Mouse (Mus musculus) 3134 (cell line): ENCODE measurements around the gene Tefm.
A peak's percentile ranks its signal among the peaks of the same experiment; 100 is the strongest.
"Not testable (repeated sequence)": the region's sequence is repeated elsewhere in the genome, so short reads cannot be mapped to it uniquely, and the experiment has no call there.

Experiments used
- DNase-seq: peaks from one replicate; pipeline ENCODE4 v3.0.0-alpha.2; 2011; ENCODE audit warnings: low spot score; ENCODE audit not compliant: insufficient read length; ENCODE audit errors: extremely low read depth

The Tefm gene

DNA sequence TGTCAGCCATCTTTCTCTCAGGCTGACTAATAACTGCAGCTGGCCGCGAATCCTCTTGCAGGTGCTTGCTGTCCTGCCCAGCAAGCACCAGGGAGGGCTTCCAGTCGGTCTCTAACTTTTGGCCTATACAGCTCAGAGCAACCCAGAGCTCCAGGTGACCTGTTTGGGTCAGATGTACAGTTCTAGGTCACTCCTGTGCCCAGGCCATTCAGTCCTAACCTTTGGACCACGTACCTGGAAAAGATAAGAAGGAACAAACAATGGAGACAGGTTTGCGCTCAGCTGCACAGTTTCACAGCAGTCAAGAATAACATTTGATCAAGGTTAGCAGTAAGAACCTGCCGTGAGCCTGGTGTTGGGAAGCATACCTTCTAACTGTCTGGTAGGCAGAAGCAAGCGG, 17.0 kb upstream of the Tefm start:
- no peak for DNase-seq

DNA sequence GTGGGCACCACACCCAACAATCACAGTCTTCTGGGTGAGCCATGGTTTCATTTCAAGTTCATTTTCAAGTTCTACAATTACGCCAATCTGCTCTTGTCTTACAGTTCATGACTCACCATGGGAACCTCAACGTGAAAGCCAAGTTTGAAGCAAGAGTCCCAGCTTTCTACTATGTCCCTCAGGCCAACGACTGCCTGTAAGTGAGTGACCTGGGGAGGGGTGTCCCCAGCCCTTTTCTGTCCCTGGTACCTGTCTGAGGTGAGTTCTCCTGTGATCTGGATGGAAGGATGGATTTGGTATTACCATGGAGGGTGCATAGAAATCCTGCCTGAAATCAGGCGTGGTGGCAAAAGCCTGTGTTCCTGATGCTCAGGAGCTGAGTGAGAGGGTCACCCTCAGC, 14.9 kb upstream of the Tefm start:
- DNase-seq = no peak

DNA sequence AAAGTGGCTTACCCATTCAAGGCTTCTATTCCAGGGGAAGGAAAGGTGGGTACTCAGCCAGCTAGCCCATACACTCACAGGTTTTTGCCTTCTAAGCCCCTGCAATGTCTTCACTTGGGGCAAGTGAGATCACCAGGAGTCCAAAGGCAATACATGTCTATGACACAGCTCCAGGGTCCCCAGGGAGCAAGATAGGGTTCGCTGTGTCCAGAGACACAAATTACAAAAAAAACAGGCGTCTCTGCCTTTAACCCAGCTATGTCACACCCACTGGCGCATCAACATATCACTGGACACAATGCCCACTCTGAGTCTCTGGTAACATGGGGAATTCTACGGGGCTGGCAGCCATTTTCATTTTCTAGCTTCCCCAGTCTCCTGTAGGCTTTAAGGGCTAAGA, 14.0 kb upstream of the Tefm start:
- DNase-seq = no peak

DNA sequence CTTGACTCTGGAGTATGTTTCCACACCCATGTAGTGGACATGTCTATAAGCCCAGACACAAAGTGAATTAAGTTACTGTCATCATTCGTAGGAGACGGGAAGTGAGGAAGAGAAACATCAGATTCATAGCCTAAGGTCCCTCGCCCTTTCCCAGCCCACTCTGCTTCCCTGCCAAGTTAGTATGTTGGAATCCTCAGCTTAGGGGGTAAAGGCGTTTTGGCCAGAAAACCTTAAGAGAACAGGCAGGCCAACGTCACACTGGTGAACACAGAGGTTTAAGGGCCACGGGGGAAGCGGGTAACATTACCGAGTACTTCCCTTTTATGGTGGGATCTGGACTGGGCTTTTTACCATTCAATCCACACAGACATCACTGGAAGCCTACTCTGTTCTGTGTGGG, 13.6 kb upstream of the Tefm start:
- DNase-seq = no peak

DNA sequence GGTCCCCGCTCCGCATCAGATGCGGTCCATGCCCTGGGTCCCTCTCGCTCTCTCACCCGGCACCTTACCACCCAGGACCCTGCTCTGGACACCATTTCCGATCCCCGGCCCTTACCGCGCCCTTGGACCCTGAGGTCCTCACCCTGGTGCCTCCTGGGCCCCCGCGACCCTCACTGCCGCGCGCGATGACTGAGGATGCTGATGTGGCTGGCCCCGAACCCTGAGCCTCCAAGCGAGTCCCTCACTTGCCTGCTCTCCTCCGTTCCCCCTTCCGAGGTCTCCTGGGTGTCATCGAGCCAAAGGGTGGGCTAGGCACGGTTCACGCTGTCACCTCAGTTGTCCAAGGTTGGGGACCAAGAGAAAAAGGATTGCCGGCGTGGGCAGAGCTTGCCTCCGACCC, 12.5 kb upstream of the Tefm start:
- no peak for DNase-seq

DNA sequence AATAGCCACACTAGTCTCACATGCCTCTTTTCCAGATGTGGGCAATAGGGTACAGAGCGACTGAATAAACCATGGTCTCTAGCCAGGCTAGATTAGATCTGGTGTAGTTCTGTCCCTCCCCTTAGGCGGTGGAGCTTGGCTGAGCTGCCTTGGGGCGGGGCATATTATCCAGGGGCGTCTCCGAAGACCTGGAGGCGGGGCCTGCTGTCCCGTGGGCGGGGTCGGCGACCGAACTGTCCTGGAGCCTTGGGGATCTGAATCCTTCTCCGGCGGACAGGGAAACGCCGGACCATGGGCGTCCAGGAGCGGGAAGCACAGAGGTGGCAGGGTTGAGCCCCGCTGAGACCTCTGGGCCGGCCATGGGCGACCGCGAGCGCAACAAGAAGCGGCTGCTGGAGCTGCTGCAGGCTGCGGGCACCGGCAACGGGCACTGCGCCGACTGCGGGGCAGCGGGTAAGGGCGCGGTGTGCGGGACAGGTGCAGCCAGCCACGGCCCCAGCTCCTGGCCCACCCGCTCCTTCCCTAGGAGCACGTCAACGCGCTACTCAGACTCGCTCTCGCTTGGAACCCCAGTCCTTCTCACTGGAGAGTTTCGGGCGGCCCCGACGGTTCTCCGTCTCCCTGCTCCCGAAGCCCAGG, 12.0 kb upstream of the Tefm start, which contains the start of gene Adap2:
TSS of gene Adap2 (plus strand) at position 249 of the 639 bp plus-strand sequence.
- DNase-seq = no peak

DNA sequence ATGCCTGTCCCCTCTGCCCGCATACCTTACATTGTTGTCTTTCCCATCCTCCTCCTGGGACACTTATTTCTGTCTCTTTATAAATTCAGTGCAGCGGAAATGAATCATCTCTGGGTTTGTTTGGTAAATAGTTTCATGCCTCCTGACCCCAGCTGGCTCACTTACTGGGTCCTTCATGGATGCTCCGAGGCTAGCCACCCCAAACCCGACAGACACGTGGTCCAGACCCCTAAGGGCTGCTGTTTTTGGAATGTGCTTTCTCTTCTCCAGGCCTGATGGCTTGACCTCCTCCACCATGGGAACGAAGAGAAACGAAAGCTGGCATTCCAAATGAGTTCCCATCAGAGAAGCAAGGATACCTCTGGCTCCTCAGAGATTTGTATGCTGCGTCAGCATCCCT, 10.4 kb upstream of the Tefm start:
- peak; percentile 48 for DNase-seq

DNA sequence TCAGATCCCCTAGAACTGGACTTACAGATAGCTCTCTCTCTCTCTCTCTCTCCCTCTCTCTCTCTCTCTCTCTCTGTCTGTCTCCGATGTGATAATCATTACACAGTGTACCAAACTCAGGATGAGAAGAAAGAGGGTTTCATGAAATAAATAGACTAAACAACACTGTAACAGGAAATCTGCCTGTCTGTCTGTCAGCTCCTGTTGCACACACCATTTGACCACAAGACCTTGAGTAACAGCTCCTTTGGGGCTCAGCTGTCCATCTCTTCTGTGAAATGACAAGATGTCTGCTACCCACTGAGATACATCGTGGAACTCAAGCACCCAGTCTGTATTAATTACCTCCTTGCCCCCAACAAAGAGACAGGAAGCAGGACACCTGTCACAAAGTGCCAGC, 9.6 kb upstream of the Tefm start:
- no peak for DNase-seq

DNA sequence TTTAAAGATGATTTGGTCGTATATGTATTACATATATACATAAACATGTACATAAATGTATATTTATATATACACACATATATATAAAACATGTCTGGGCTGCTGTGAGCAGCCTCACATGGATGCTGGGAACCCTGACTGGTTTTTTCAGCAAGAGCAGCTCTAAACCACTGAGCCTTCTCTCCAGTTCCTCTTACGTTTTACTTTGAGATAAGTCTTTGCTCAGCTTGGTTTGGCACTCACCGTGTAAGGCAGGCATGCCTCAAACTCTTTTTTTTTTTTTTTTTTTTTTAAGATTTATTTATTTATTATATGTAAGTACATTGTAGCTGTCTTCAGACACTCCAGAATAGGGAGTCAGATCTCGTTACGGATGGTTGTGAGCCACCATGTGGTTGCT, 8.6 kb upstream of the Tefm start:
- no peak for DNase-seq

DNA sequence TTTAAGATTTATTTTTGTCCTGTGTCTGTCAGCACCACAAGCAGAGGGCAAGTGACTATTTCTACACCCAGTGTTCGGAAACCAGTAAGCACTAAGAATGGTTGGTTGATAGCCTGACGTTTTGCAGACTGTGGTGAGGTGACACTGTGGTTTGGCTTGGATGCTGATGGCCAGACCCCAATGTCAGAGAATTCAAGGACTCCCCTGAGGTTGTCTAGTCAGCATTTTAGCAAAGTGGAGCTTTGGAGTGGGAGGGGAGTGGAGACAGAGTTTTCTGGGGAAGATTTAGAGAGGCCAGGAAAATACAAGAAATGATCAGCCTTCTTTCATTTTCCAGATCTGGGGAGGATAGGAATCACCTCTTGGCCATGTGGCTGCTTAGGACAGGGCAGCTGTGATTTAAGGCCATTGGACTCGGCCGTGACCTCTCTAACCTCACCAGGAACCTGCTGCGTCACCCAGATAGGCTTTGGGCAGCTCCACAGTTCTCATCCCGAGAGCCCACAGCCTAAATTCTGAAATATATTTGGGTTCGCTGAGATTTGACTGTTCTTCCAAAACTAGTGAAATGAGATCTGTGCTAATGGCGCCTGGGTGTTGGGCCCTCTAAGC, 7.5 kb upstream of the Tefm start:
- DNase-seq = no peak

DNA sequence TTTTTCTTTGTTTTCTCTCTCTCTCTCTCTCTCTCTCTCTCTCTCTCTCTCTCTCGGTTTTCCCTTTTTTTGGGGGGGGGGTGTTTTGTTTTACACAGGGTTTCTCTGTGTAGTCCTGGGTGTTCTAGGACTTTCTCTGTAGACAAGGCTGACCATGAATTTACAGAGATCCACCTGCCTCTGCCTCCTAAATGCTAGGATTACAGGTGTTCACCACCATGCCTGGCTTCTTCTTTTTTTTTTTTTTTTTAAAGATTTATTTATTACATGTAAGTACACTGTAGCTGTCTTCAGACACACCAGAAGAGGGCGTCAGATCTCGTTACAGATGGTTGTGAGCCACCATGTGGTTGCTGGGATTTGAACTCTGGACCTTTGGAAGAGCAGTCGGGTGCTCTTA, 7.0 kb upstream of the Tefm start:
- not testable (repeated sequence) for DNase-seq

DNA sequence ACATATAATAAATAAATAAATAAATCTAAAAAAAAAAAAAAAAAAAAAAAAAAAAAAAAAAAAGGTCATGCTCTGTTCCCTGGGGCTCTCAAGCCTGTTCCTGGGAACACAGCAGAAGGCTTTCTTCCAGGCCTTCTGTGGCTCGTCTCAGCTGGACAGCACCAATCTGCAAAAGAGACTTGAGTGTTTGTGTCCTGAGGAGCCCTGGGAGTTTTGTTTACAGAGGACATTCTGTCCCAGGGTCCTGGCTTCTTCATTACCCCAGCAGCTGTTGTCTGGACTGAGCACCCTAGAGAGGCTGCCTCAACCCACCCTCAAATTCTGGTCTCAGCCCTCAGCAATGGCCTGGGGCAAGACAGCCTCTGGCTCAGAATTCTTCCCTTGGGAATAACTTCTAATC, 6.3 kb upstream of the Tefm start:
- DNase-seq = no peak

DNA sequence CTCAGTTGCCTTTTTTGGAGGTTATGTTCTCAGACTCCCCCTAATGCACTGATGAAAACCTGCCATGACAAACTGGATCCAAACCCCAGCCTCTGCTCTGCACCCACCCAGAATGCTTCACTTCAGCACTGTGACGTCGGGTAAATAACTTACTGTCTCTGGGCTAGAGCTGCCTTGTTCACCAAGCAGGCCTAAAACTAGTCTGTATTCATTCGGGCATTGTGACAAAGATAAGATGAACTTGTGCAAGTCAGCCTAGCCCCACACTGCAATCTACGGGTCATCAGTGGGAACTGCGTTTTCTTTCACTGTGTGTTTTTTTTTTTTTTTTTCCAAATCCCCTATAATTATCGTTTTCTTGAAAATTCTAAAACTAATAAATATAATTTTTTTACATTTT, 5.8 kb upstream of the Tefm start:
- DNase-seq = no peak

DNA sequence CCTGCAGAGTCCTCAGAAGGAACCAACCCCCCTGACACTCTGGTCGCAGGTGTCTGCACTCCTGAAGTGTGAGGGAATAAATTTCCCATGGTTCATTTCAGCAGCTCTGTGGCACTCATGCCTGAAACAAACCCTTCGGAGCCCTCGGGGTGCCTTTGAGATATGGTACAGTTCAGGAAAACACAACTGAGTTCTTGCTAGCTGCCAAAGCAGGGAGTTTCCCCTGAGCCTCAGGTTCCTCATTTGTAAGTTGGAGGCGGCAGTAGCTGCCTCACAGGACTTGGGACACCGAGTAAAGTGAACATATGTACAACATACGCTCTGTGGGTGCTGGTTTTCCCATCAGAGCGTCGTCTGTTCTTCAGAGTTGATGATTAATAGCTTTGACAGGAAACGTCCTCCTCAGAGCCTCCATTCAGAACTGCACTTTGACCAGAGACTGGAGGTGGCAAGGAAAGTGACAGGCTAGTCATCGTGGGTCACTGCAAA, 3.9 kb upstream of the Tefm start:
- DNase-seq = no peak

DNA sequence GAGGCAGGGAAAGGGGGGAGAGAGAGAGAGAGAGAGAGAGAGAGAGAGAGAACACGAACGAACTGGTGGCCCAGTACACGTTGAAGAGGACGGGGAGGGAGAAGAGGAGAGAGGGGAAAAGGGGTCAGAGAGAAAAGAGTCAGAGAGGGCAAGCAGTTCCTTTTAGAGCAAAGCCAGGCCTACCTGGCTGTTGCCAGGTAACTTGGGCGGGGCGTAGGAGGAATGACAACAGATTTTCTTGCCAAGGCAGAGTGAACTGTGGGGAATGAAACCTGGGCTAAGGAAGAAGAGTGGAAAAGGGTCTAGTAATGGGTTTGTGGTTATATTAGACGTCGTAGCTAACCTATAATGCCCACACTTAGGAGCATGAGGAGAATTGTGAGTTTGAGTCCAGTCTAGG, 897 bp upstream of the Tefm start:
- DNase-seq = no peak

DNA sequence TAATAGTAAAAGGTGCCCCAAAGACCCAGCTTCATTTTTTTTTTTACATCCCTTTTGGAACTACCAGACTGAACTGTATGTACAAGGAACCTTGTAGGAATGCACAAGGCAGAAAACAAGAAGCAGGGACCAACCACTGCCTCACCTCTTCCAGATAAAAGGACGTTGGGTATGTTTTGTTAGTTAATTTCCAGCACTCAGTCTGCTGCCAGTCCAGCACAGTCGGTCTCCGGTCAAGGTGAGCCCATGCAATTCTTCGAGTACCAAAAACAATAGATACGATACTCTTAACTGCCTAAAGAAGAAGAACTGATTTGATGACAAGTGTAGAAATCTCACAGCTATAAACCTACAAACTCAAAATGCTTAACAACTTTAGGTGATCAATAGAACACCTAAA, 4.2 kb downstream of the Tefm start:
- DNase-seq = no peak

DNA sequence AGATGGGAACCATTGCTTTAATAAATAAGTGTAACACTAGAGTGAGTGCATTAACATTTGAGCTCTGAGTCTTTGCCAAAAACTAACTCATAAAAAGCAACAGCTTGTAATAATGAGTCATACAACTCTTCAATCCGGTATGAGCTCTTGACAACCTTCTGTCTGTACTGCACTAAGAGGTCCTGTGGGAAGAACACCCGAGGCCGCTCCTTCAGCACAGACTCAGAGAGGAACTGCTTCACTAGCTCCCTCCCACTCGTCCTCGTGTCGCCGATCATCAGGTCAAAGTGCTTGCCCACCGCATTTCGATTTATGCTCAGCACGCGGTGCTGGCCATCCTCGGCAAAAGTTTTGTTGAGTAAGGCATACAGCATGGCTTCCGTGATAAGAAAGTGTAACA, 5.2 kb downstream of the Tefm start:
- peak; percentile 40 for DNase-seq

DNA sequence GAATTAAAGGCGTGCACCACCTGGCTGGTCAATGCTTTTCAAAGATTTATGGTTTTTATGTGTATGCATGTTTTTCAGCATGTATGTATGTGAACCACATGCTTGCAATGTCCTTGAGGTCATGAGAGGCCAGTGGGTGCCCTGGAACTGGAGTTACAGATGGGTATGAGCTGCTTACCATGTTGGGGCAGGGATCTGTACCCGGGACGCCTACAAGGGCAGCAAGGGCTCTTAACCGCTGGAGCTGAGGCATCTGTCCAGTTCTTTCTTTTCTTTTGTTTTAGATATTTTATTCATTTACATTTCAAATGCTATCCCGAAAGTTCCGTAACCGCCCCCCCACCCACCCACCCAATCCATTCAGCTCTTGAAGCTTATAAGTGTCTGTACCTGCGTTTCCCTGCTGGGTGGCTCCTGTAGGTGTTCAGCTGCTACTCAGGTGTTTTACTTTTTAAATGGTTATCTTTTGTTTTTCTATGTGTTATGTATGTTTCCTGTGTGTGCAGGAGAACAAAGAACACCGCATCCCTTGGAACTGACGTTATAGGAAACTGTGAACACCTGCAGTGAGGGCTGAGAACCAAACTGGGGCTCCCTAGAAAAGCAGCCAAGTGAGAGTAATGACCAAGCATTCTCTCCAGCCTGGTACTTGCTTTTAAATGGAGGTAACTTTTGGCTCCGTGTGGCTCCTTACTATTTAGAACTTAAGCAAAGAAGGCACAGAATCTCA, 5.9 kb downstream of the Tefm start:
- DNase-seq = no peak

DNA sequence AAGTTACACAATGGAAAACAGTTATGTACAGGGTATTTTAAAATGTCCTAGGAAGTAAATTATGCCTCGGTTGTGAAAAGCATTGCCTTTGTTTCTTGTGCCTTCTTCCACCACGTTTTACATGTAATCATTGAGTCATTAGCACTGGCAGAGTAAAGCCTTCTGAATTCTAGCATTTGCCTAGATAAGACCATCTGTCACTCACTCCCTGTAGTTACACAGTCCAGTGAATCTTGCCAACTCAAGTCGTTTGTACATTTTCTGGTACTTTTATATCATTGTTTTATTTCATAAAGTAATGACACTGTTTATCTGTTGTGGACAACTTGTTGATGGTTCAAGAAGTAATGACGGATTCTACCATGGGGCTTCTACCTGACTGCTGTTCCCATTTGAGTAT, 7.2 kb downstream of the Tefm start:
- no peak for DNase-seq

DNA sequence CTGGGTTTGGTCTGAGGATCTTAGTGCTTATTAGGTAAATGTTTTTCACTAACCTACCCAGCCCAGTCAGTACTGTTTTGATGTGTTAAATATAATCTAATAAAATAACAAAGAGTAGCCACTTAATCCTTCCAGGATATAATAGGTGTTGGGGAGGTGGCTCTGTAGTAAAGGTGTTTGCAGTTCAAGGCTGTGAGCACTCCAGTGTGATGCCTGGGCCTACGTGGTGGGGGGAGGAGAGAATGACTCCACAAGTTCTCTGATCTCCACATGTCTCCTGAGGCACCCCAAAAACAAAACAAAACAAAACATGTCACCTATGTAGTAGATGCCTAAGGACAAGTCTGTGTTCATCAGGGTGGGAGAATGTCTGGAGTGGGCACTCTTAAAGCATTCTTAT, 9.9 kb downstream of the Tefm start:
- DNase-seq = no peak

DNA sequence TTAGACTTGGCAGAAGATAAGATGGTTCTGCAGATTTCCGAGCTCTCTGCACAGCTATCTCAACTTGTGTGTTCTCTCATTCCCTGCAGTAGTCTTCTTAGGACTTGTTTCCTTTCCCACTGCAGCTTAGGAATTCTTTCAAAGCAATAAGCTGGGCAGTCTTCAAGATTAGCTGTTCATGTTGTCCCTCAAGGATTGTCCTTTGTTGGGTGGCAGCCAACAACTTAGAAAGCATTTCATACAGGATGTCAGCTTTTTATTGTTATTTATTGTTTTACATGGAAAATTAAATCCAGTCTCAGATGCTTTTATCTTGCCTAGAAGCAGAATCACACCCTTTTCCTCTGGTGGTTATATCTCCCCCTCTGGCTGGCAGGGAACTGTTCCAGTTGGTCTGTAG, 25.6 kb downstream of the Tefm start:
- no peak for DNase-seq

DNA sequence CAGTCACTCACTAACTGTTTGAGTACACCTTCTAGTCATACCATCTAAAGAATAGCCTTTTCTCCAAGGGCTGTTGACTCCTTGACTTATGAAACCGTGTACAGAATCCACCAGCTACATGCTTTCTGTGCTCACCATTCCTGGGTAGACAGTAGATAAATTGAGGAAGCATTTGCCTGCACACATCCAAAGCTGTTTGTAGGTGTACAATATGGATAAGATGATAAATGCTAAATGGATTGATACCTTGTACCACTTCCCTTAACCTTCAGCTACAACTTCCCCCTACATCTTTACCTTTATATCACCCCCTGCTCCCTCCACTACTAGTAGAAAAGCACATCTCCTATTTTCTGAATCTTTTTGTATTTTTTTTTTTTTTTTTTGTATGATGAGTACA, 37.6 kb downstream of the Tefm start:
- DNase-seq = no peak
